Mouse (Mus musculus): Measurements from ENCODE around the gene Zcchc4. TPM values are rescaled to one million over a fixed set of nuclear protein-coding genes. Genes with fewer than 3 reads are reported as not detected.
"Not testable (repeated sequence)": the region's sequence is repeated elsewhere in the genome, so short reads cannot be mapped to it uniquely, and the experiment has no call there.

Gene Zcchc4
- polyA plus RNA-seq, 1 experiment = 15.2 TPM

DNA sequence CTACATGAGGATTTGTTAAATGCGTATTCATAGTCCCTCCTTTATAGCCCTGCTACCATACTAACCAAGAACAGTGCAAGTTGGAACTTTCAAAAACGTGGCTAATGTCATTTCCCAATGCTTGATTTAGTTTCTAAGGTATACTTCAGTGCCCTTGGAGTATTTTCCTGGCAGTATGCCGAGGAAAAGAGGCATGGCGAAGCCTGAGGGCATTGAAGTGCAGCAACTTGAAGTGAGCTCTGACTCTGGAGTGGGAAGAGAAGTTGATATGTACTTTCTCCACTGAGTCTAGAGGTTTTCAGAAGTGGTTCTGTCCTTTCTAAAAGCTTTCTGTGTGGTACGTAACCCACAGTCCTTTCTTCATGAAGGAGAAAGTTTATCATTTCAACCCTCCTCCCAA lies 26.5 kb upstream of the Zcchc4 start:
- TF ChIP-seq POLR2A (IDR thresholded peaks at IDR 0.05; ENCODE audit: borderline replicate concordance, insufficient read depth, low read length) (no peak), CTCF (IDR thresholded peaks at IDR 0.05; ENCODE audit: borderline replicate concordance, insufficient read depth, low read depth, low read length) (no peak)

DNA sequence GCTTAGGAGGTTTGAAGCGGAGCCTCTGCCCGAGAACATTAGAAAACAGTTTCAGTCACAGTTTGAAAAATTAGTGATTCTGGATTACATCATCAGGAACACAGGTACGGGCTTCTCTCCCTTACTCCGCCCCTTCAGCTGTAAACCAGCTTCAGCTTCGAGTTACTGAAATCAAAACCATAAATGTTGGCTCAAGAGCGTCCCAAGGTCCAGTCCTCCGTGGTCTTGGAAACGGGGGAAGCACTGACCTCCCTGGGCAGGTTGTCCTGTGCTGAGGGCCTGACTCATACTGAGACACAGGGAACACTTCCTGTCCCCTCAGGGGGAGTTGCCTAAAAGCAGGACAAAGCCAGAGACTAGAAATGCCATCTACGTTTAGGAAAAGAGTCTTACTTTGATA lies 22.1 kb upstream of the Zcchc4 start:
- TF ChIP-seq POLR2A (IDR thresholded peaks at IDR 0.05; ENCODE audit: borderline replicate concordance, insufficient read depth, low read length) (no peak), CTCF (IDR thresholded peaks at IDR 0.05; ENCODE audit: borderline replicate concordance, insufficient read depth, low read depth, low read length) (no peak)
- Histone ChIP-seq H3K27me3 (ENCODE audit: control insufficient read depth, insufficient read depth, low read length) (no peaks in the 10 kb centered on the region), H3K27ac (ENCODE audit: insufficient read depth, low read length) (no peak overlapping the region), H3K4me3 (replicated peaks; ENCODE audit: insufficient read depth, low read depth, low read length) (no peak overlapping the region), H3K4me1 (ENCODE audit: control insufficient read depth, insufficient read depth, low read length) (no peaks in the 10 kb centered on the region)
- no peak for DNase-seq
- 80% methylated on average over 9 of the region's 9 CpGs for WGBS

More for the DNA sequence above, 26.5 kb upstream of the Zcchc4 start:
- Histone ChIP-seq H3K27me3 (ENCODE audit: control insufficient read depth, insufficient read depth, low read length) (no peaks in the 10 kb centered on the region), H3K4me3 (replicated peaks; ENCODE audit: insufficient read depth, low read depth, low read length) (no peak overlapping the region), H3K27ac (ENCODE audit: insufficient read depth, low read length) (no peak overlapping the region), H3K4me1 (ENCODE audit: control insufficient read depth, insufficient read depth, low read length) (no peaks in the 10 kb centered on the region)
- no peak for DNase-seq
- 70% methylated on average over 5 of the region's 5 CpGs for WGBS

DNA sequence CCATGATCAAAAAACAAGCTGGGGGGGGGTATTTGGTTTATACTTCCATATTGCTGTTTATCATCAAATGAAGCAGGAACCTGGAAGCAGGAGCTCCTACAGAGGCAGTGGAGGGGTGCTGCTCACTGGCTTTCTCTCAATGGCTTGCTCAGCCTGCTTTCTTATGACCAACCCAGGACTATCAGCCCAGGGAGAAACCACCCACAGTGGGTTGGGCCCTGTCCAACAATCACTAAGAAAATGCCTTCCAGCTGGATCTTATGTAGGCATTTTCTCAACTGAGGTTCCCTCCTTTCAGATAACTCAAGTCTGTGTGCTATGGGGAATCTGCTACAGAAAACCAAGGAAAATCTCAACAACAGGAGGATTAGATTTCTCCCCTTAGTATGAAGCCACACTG lies 21.0 kb upstream of the Zcchc4 start:
- Histone ChIP-seq H3K27me3 (ENCODE audit: control insufficient read depth, insufficient read depth, low read length) (no peaks in the 10 kb centered on the region), H3K27ac (ENCODE audit: insufficient read depth, low read length) (no peak overlapping the region), H3K4me3 (replicated peaks; ENCODE audit: insufficient read depth, low read depth, low read length) (no peak overlapping the region), H3K4me1 (ENCODE audit: control insufficient read depth, insufficient read depth, low read length) (no peaks in the 10 kb centered on the region)
- no peak for DNase-seq
- TF ChIP-seq POLR2A (IDR thresholded peaks at IDR 0.05; ENCODE audit: borderline replicate concordance, insufficient read depth, low read length) = no peak
- no peak for TF ChIP-seq CTCF (IDR thresholded peaks at IDR 0.05; ENCODE audit: borderline replicate concordance, insufficient read depth, low read depth, low read length)

DNA sequence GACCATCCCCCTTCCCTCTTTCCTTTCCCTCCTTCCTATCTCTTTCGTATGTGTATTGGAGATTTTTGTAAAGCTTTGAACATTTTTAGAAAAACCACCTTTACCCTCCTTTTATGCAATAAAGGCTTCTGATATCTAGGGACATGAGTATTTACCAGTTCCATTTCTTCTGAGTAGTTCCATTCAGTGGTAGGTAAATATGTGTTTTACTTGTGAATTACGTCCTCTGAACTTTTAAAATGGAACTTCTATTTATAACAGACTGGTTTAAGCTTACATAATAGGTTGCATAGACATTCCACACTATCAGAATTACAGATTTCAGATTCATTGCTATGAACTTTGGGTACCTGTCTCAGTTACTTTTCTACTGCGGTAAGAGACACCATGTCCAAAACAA lies 19.9 kb upstream of the Zcchc4 start:
- Histone ChIP-seq H3K4me1 (ENCODE audit: control insufficient read depth, insufficient read depth, low read length) (no peaks in the 10 kb centered on the region), H3K27me3 (ENCODE audit: control insufficient read depth, insufficient read depth, low read length) (no peaks in the 10 kb centered on the region), H3K4me3 (replicated peaks; ENCODE audit: insufficient read depth, low read depth, low read length) (no peak overlapping the region), H3K27ac (ENCODE audit: insufficient read depth, low read length) (no peak overlapping the region)
- WGBS = 91% methylated on average over 3 of the region's 3 CpGs
- no peak for DNase-seq
- TF ChIP-seq CTCF (IDR thresholded peaks at IDR 0.05; ENCODE audit: borderline replicate concordance, insufficient read depth, low read depth, low read length) (no peak), POLR2A (IDR thresholded peaks at IDR 0.05; ENCODE audit: borderline replicate concordance, insufficient read depth, low read length) (no peak)

DNA sequence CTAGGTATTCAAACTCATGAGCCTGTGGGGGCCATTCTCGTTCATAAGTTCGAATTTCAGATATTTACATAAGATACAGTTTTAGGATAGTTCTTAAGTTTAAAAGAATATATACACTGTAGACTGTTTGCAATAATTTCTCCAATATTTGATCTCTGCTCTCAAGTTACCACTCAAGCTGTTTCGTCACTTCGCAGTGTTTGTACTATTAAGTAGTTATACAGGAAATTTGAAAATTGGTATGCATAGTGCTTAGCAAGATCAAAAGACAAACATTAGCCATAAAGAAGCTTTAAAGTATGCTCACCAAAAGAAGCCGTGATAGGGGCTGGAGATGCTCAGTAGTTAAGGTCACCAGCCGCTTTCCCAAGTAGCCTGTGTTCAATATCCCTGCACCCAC lies 19.2 kb upstream of the Zcchc4 start:
- TF ChIP-seq CTCF (IDR thresholded peaks at IDR 0.05; ENCODE audit: borderline replicate concordance, insufficient read depth, low read depth, low read length) (no peak), POLR2A (IDR thresholded peaks at IDR 0.05; ENCODE audit: borderline replicate concordance, insufficient read depth, low read length) (no peak)

DNA sequence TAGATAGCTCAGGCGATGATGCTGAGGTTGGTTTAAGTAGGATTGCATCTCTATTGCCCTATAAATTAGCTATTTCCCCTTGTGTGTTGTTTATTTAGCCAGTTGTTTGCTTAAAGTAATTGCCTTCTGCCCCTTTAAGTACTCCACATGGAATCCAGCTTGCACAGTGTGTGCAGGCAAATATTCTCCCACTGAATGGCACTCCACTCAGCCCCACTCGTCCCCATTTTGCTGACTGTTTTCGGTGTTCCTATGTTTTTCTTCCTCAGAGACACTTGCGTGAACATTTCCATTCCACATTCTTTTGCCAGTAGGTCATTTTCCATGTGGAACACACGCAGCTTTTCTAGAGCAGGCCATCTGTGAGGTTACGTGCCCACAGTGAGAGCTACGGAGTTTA lies 12.6 kb upstream of the Zcchc4 start:
- no peaks in the 10 kb centered on the region for H3K27me3 ChIP-seq (ENCODE audit: control insufficient read depth, insufficient read depth, low read length)
- WGBS = 86% methylated on average over 7 of the region's 7 CpGs
- no peak overlapping the region for H3K27ac ChIP-seq (ENCODE audit: insufficient read depth, low read length)
- no peaks in the 10 kb centered on the region for H3K4me1 ChIP-seq (ENCODE audit: control insufficient read depth, insufficient read depth, low read length)
- no peak for TF ChIP-seq CTCF (IDR thresholded peaks at IDR 0.05; ENCODE audit: borderline replicate concordance, insufficient read depth, low read depth, low read length)
- no peak for TF ChIP-seq POLR2A (IDR thresholded peaks at IDR 0.05; ENCODE audit: borderline replicate concordance, insufficient read depth, low read length)
- no peak for DNase-seq
- H3K4me3 ChIP-seq (replicated peaks; ENCODE audit: insufficient read depth, low read depth, low read length) = no peak overlapping the region

More for the DNA sequence above, 19.2 kb upstream of the Zcchc4 start:
- no peak overlapping the region for H3K4me3 ChIP-seq (replicated peaks; ENCODE audit: insufficient read depth, low read depth, low read length)
- WGBS = 97% methylated on average over 6 of the region's 6 CpGs
- H3K4me1 ChIP-seq (ENCODE audit: control insufficient read depth, insufficient read depth, low read length) = no peaks in the 10 kb centered on the region
- H3K27me3 ChIP-seq (ENCODE audit: control insufficient read depth, insufficient read depth, low read length) = no peaks in the 10 kb centered on the region
- no peak for DNase-seq
- H3K27ac ChIP-seq (ENCODE audit: insufficient read depth, low read length) = no peak overlapping the region

DNA sequence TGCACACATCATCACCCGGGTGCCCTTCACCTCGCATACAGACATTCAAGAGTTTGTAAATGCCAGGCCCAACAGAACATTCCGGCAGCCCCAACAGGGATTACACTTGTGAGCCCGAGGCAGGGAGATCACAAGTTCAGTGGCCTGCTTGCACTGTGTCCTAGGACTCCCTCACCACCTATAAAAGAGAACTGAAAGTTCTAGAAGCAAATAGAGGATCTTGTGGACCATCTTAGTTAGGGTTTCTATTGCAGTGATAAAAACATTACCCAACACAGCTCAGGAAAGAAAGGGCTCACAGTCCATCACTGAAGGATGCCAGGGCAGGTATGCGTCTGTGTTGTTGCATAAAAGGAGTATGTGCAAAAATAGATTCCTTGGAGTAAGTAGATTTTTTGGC lies 942 bp upstream of the Zcchc4 start:
- TF ChIP-seq POLR2A (IDR thresholded peaks at IDR 0.05; ENCODE audit: borderline replicate concordance, insufficient read depth, low read length) (no peak), CTCF (IDR thresholded peaks at IDR 0.05; ENCODE audit: borderline replicate concordance, insufficient read depth, low read depth, low read length) (no peak)
- 93% methylated on average over 5 of the region's 5 CpGs for WGBS
- no peaks in the 10 kb centered on the region for H3K27me3 ChIP-seq (ENCODE audit: control insufficient read depth, insufficient read depth, low read length)
- no peak overlapping the region for H3K4me3 ChIP-seq (replicated peaks; ENCODE audit: insufficient read depth, low read depth, low read length)
- DNase-seq = no peak
- H3K4me1 ChIP-seq (ENCODE audit: control insufficient read depth, insufficient read depth, low read length) = peaks cover 6% of the 10 kb centered on the region
- no peak overlapping the region for H3K27ac ChIP-seq (ENCODE audit: insufficient read depth, low read length)

DNA sequence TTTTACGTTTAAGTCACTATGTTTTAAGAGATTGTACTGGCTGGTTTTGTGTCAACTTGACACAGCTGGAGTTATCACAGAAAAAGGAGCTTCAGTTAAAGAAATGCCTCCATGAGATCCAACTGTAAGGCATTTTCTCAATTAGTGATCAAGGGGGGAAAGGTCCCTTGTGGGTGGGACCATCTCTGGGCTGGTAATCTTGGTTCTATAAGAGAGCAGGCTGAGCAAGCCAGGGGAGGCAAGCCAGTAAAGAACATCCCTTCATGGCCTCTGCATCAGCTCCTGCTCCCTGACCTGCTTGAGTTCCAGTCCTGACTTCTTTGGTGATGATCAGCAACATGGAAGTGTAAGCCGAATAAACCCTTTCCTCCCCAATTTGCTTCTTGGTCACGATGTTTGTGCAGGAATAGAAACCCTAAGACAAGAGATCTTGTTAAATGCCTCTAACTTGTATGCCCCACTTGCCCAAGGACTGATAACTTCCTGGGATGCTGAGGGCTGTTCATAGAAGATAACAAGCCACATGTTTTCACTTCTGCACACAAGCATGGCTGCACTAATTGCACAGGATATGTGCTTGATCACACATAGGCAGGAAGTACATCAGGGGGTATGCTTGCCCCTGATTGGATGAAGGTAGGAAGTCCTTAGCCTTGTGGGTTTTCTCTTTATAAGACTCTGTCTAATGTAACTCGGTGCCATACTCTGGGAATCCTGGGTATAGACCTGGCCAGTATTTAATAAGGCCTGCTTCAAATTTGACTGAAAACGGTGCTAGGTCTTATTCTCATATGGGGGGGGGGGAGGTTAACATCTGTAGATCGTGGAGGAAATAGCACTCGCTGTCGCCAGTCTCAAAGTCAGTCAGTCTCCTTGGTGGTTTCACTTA lies 1.5 kb downstream of the Zcchc4 start:
- DNase-seq; H3K27ac ChIP-seq (ENCODE audit: insufficient read depth, low read length); H3K27me3 ChIP-seq (ENCODE audit: control insufficient read depth, insufficient read depth, low read length); H3K4me1 ChIP-seq (ENCODE audit: control insufficient read depth, insufficient read depth, low read length); H3K4me3 ChIP-seq (replicated peaks; ENCODE audit: insufficient read depth, low read depth, low read length): not testable (repeated sequence)
- WGBS = 94% methylated on average over 8 of the region's 8 CpGs

Data from cerebellum, adult 2 months (tissue).